Comparison of ENCODE assay signal across 9 mouse cellular contexts in genomic region chr6:145417014-145417719, GRCm38 (mm10).
DNase-seq lines count a peak whose midpoint lies in the region; ATAC-seq and TF ChIP-seq lines count a peak whose summit lies in the region.
"Had no signal": no experiment of that assay in that cellular context is flagged by ENCODE, and none has a peak within 500 bp of the region (broad histone marks: within the 10 kb centered on the region; RNA-seq: fewer than 3 reads in every experiment).

No protein-coding gene starts in this region.

- H3K79me2 ChIP-seq in heart, adult 2 months (replicated peaks; ENCODE audit: control insufficient read depth, insufficient read depth, low read length), result no peaks in the 10 kb centered on the region

- H3K9me3 ChIP-seq in midbrain, embryonic 10.5 days (replicated peaks), result no peaks in the 10 kb centered on the region
- H3K9me3 ChIP-seq in midbrain, embryonic 16.5 days (replicated peaks; ENCODE audit: control insufficient read depth, low read length, poor library complexity, severe bottlenecking), result no peaks in the 10 kb centered on the region
- H3K9me3 ChIP-seq: midbrain, embryonic 12.5 days had no signal

- POLR2A ChIA-PET in Patski (lab: Charles Lee), result interaction anchor here (2.0 kb wide), 1 partner anchor 376 kb away, joined by 5 read pairs; no protein-coding TSS in a partner anchor

- H3K36me3 ChIP-seq in midbrain, embryonic 10.5 days, result no peaks in the 10 kb centered on the region
- H3K36me3 ChIP-seq in midbrain, embryonic 16.5 days (ENCODE audit: control insufficient read depth, insufficient read depth, low read length), result no peaks in the 10 kb centered on the region
- no peaks in the 10 kb centered on the region for H3K36me3 ChIP-seq in heart, adult 2 months (ENCODE audit: control insufficient read depth, insufficient read depth, low read length)
- H3K36me3 ChIP-seq: midbrain, embryonic 12.5 days had no signal

- peak; percentile 82 for TF ChIP-seq CTCF in Patski (IDR thresholded peaks at IDR 0.05)
- TF ChIP-seq CTCF in heart, adult 2 months (IDR thresholded peaks at IDR 0.05), result peak; percentile 89
- TF ChIP-seq CTCF in lung, adult 2 months (IDR thresholded peaks at IDR 0.05; ENCODE audit: insufficient read depth, low read length), result peak; percentile 82

- intact Hi-C loops in heart, adult 2 months (cut with DNase I), result loop anchor here (1.0 kb wide), 1 partner anchor 376 kb away; no protein-coding TSS in a partner anchor

- CTCF ChIA-PET in Patski (lab: Charles Lee), result interaction anchor here (0.8 to 3.6 kb wide), 18 partner anchors 11 to 408 kb away, joined by 3 to 21 read pairs (median 4); no protein-coding TSS in a partner anchor

- in situ Hi-C loops in Patski (cut with MboI; ENCODE audit: low pct_unique_long_range_greater_than_20kb), result loop anchor here (5.0 to 10.0 kb wide), 2 partner anchors 375 to 408 kb away; no protein-coding TSS in a partner anchor

- H3K9ac ChIP-seq in midbrain, embryonic 16.5 days (ENCODE audit: low read depth, low read length), result no peak overlapping the region
- no peak overlapping the region for H3K9ac ChIP-seq in heart, adult 2 months (ENCODE audit: low read depth, low read length)
- H3K9ac ChIP-seq: midbrain, embryonic 12.5 days had no signal

- H3K27ac ChIP-seq in midbrain, embryonic 10.5 days (replicated peaks), result no peak overlapping the region
- no peak overlapping the region for H3K27ac ChIP-seq in midbrain, embryonic 16.5 days (ENCODE audit: low read length)
- H3K27ac ChIP-seq in heart, adult 2 months, result no peak overlapping the region
- H3K27ac ChIP-seq: midbrain, embryonic 12.5 days had no signal

- no peaks in the 10 kb centered on the region for H3K27me3 ChIP-seq in midbrain, embryonic 10.5 days (ENCODE audit: low read depth, poor library complexity, severe bottlenecking)
- H3K27me3 ChIP-seq in midbrain, embryonic 16.5 days (ENCODE audit: control insufficient read depth, insufficient read depth, low read depth, low read length), result no peaks in the 10 kb centered on the region
- H3K27me3 ChIP-seq in Patski, result no peaks in the 10 kb centered on the region
- H3K27me3 ChIP-seq in heart, adult 2 months (ENCODE audit: control insufficient read depth, insufficient read depth, low read length), result no peaks in the 10 kb centered on the region
- H3K27me3 ChIP-seq: midbrain, embryonic 12.5 days had no signal

- no peak for ATAC-seq in midbrain, embryonic 16.5 days
- no peak for ATAC-seq in Patski
- ATAC-seq in activated CD4-positive, CD25-positive, alpha-beta regulatory T cell, adult 4 months, result no peak

- no peak overlapping the region for H3K4me3 ChIP-seq in midbrain, embryonic 10.5 days
- H3K4me3 ChIP-seq in midbrain, embryonic 16.5 days (ENCODE audit: low read depth, low read length), result no peak overlapping the region
- H3K4me3 ChIP-seq in heart, adult 2 months, result no peak overlapping the region
- no peak overlapping the region for H3K4me3 ChIP-seq in lung, adult 2 months (replicated peaks; ENCODE audit: extremely low read depth, low read depth, low read length)
- H3K4me3 ChIP-seq: midbrain, embryonic 12.5 days had no signal

- no peak for TF ChIP-seq POLR2A in heart, adult 2 months (IDR thresholded peaks at IDR 0.05; ENCODE audit: insufficient read depth, low read depth, low read length)
- no peak for TF ChIP-seq POLR2A in lung, adult 2 months (IDR thresholded peaks at IDR 0.05; ENCODE audit: borderline replicate concordance, extremely low read depth, low read depth, low read length)

- DNase-seq in midbrain, embryonic 10.5 days (ENCODE audit: low spot score), result peak; percentile 51
- DNase-seq in Patski (ENCODE audit: low read depth, low spot score), result no peak
- DNase-seq in cerebellum, adult 18-20 months, result peak; percentile 28 to 53
- DNase-seq in heart, adult 2 months, result peak; percentile 50 to 61
- peak; percentile 60 for DNase-seq in lung, adult 2 months
- peak; percentile 18 for DNase-seq in spleen, adult 12 weeks (ENCODE audit: low spot score)

- no peak overlapping the region for H3K4me2 ChIP-seq in midbrain, embryonic 16.5 days (ENCODE audit: low read length)
- H3K4me2 ChIP-seq: midbrain, embryonic 12.5 days had no signal

- TF ChIP-seq EP300 in heart, adult 2 months (IDR thresholded peaks at IDR 0.05; ENCODE audit: insufficient read depth, low read depth, low read length), result 0 out of 2 replicates have a peak, but pooled peaks have one; percentile 11

- 76% methylated on average over 16 of the region's 16 CpGs for WGBS in midbrain, embryonic 10.5 days
- 74% methylated on average over 16 of the region's 16 CpGs for WGBS in midbrain, embryonic 16.5 days
- WGBS in heart, adult 2 months, result 63% methylated on average over 16 of the region's 16 CpGs
- WGBS in lung, adult 2 months, result 59% methylated on average over 16 of the region's 16 CpGs

- H3K4me1 ChIP-seq in midbrain, embryonic 10.5 days, result no peaks in the 10 kb centered on the region
- H3K4me1 ChIP-seq in midbrain, embryonic 16.5 days (ENCODE audit: control insufficient read depth, insufficient read depth, low read length), result no peaks in the 10 kb centered on the region
- H3K4me1 ChIP-seq in heart, adult 2 months (ENCODE audit: control insufficient read depth, insufficient read depth, low read length), result no peaks in the 10 kb centered on the region
- no peaks in the 10 kb centered on the region for H3K4me1 ChIP-seq in lung, adult 2 months (ENCODE audit: control insufficient read depth, insufficient read depth, low read length)
- H3K4me1 ChIP-seq: midbrain, embryonic 12.5 days had no signal
